Mouse (Mus musculus) gastrocnemius, adult 18-20 months (tissue): ENCODE measurements around the gene Srp68. TPM values are rescaled to one million over a fixed set of nuclear protein-coding genes. Genes with fewer than 3 reads are reported as not detected.

Experiments used
- DNase-seq: peaks from one replicate; pipeline ENCODE4 v3.0.0; 2021; ENCODE audit warnings: low spot score
- long read RNA-seq, 2 experiments: library from polyadenylated mRNA; stranded (forward); transcript quantifications; one replicate each; pipeline ENCODE4 v2.0.0; 2021
- total RNA-seq, 2 experiments: library from RNA; stranded (reverse); gene quantifications; 2 replicates each; pipeline ENCODE4 v1.2.3; 2021

Srp68 gene
- total RNA-seq, result 10 to 100 TPM; 82.5 to 88.8 TPM
- long read RNA-seq, experiment 1, transcript Srp68-201 (16 exons, 2,526 nt), result major isoform, 157 of 176 reads
- long read RNA-seq, experiment 1, partial matches to known transcripts, result 13 of 176 reads
- long read RNA-seq, experiment 1, other reads (novel, unspliced or antisense), result 6 of 176 reads
- long read RNA-seq, experiment 2, transcript Srp68-201 (16 exons, 2,526 nt), result major isoform, 144 of 165 reads
- long read RNA-seq, experiment 2, partial matches to known transcripts, result 15 of 165 reads
- long read RNA-seq, experiment 2, other reads (novel, unspliced or antisense), result 6 of 165 reads

- DNase-seq, result peak; percentile 93
Observed at GRCm38 (mm10) chr11:116274045-116274666, at the start of gene Srp68. Gene Srp68 (minus strand): TSS chr11:116274217.

GRCm38 (mm10) chr11:116318719-116319659, 45.0 kb upstream of the Srp68 start:
- DNase-seq, result peak; percentile 89

- no peak for DNase-seq
Observed at GRCm38 (mm10) chr11:116312359-116312758, 38.3 kb upstream of the Srp68 start.

- DNase-seq, result no peak
Observed at GRCm38 (mm10) chr11:116311169-116311568, 37.2 kb upstream of the Srp68 start.

GRCm38 (mm10) chr11:116309601-116310000, 35.6 kb upstream of the Srp68 start:
- DNase-seq, result no peak

- no peak for DNase-seq
Observed at GRCm38 (mm10) chr11:116307762-116308531, 33.9 kb upstream of the Srp68 start.

- peak; percentile 19 for DNase-seq
Observed at GRCm38 (mm10) chr11:116307019-116307725, 33.2 kb upstream of the Srp68 start, which contains the start of gene Exoc7. Gene Exoc7 (minus strand): TSS chr11:116307233.

GRCm38 (mm10) chr11:116306126-116306982, 32.3 kb upstream of the Srp68 start:
- peak; percentile 93 for DNase-seq

GRCm38 (mm10) chr11:116305423-116305822, 31.4 kb upstream of the Srp68 start:
- no peak for DNase-seq

- DNase-seq, result no peak
Observed at GRCm38 (mm10) chr11:116298621-116299020, 24.6 kb upstream of the Srp68 start.

GRCm38 (mm10) chr11:116298221-116298620, 24.2 kb upstream of the Srp68 start:
- DNase-seq, result no peak

GRCm38 (mm10) chr11:116297017-116297416, 23.0 kb upstream of the Srp68 start:
- DNase-seq, result no peak

GRCm38 (mm10) chr11:116296191-116296734, 22.2 kb upstream of the Srp68 start:
- DNase-seq, result peak; percentile 45

- DNase-seq, result peak; percentile 48
Observed at GRCm38 (mm10) chr11:116294319-116294718, 20.3 kb upstream of the Srp68 start.

GRCm38 (mm10) chr11:116293538-116294137, 19.6 kb upstream of the Srp68 start:
- no peak for DNase-seq

GRCm38 (mm10) chr11:116292401-116292800, 18.4 kb upstream of the Srp68 start:
- DNase-seq, result no peak

GRCm38 (mm10) chr11:116290556-116290955, 16.5 kb upstream of the Srp68 start:
- DNase-seq, result no peak

GRCm38 (mm10) chr11:116287351-116287750, 13.3 kb upstream of the Srp68 start:
- DNase-seq, result no peak

- peak; percentile 24 for DNase-seq
Observed at GRCm38 (mm10) chr11:116285770-116286191, 11.8 kb upstream of the Srp68 start.
